Mouse (Mus musculus): Measurements from ENCODE around the gene Slc34a2. TPM values are rescaled to one million over a fixed set of nuclear protein-coding genes. Genes with fewer than 3 reads are reported as not detected.

The Slc34a2 gene
- total RNA-seq, 4 experiments from 2014 or later: not detected

- no peak for DNase-seq
Observed at GRCm38 (mm10) chr5:53110225-53110624, 72.3 kb downstream of the Slc34a2 start.

- no peak for DNase-seq
Observed at GRCm38 (mm10) chr5:53111036-53111435, 73.2 kb downstream of the Slc34a2 start.

- DNase-seq: no peak
Observed at GRCm38 (mm10) chr5:53112942-53113341, 75.1 kb downstream of the Slc34a2 start.

- no peak for DNase-seq
Observed at GRCm38 (mm10) chr5:53114616-53115267, 76.9 kb downstream of the Slc34a2 start.

GRCm38 (mm10) chr5:53118212-53118611 lies 80.3 kb downstream of the Slc34a2 start:
- DNase-seq: no peak

- DNase-seq: no peak
Observed at GRCm38 (mm10) chr5:53119689-53120088, 81.8 kb downstream of the Slc34a2 start.

Other genes starting within 250 kb of the Slc34a2 start
- 10 to 100 TPM; 54.9 to 94.2 (median 76.5) TPM for gene Anapc4, start 204.1 kb upstream of the Slc34a2 start, total RNA-seq (2022)
- gene Sel1l3, start 175.8 kb downstream of the Slc34a2 start, total RNA-seq (2022): 1 to 10 TPM; 1.5 to 3.9 (median 2.1) TPM
- gene Smim20, start 229.0 kb downstream of the Slc34a2 start, total RNA-seq (2022): 10 to 100 TPM; 55.6 to 62.9 (median 59.5) TPM

All from adrenal gland, adult 8-10 months (tissue).